Mouse (Mus musculus) midbrain, embryonic 13.5 days (tissue): ENCODE measurements at regions not wholly inside any gene's neighbourhood (a gene's known extent, or its start where the extent isn't known, plus 50 kb on each side); places are given as distances from the start of the nearest gene placed in this dataset.

Experiments used
- ATAC-seq: fragments of 200-750 bp; cut with Nextera tagmentation; 2 replicates; pipeline ENCODE4 v1.8.0; 2017; ENCODE audit warnings: mild to moderate bottlenecking, moderate TSS enrichment, moderate library complexity
- H3K27ac ChIP-seq: fragments of 300-500 bp; sonication (generic); 2 replicates; pipeline ENCODE4 v1.5.1; 2015; ENCODE audit warnings: inconsistent platforms, mild to moderate bottlenecking, moderate library complexity
- H3K27me3 ChIP-seq: fragments of 300-500 bp; sonication (generic); 2 replicates; pipeline ENCODE4 v1.6.1; 2015; ENCODE audit warnings: mild to moderate bottlenecking, inconsistent platforms
- H3K36me3 ChIP-seq: fragments of 300-500 bp; sonication (generic); 2 replicates; pipeline ENCODE4 v1.6.1; 2015; ENCODE audit warnings: mild to moderate bottlenecking, inconsistent platforms
- H3K4me1 ChIP-seq: fragments of 300-500 bp; sonication (generic); replicated peaks from 2 replicates; pipeline ENCODE4 v1.6.1; 2015; ENCODE audit warnings: inconsistent platforms
- H3K4me2 ChIP-seq: fragments of 300-500 bp; sonication (generic); replicated peaks from 2 replicates; pipeline ENCODE4 v1.6.1; 2015; ENCODE audit warnings: moderate library complexity, mild to moderate bottlenecking, inconsistent platforms
- H3K4me3 ChIP-seq: fragments of 300-500 bp; sonication (generic); replicated peaks from 2 replicates; pipeline ENCODE4 v1.5.1; 2015; ENCODE audit warnings: mild to moderate bottlenecking, inconsistent platforms
- H3K9ac ChIP-seq: fragments of 300-500 bp; sonication (generic); replicated peaks from 2 replicates; pipeline ENCODE4 v1.6.1; 2015; ENCODE audit warnings: mild to moderate bottlenecking, inconsistent platforms
- H3K9me3 ChIP-seq: fragments of 300-500 bp; sonication (generic); 2 replicates; pipeline ENCODE4 v1.6.1; 2016; ENCODE audit warnings: mild to moderate bottlenecking, inconsistent platforms
- WGBS: fragments of 180-500 bp; shearing (Covaris S2); methylation state at CpG from one replicate; pipeline ENCODE4 v1.1.7; 2015; 5-methylcytosine and 5-hydroxymethylcytosine counted together

DNA sequence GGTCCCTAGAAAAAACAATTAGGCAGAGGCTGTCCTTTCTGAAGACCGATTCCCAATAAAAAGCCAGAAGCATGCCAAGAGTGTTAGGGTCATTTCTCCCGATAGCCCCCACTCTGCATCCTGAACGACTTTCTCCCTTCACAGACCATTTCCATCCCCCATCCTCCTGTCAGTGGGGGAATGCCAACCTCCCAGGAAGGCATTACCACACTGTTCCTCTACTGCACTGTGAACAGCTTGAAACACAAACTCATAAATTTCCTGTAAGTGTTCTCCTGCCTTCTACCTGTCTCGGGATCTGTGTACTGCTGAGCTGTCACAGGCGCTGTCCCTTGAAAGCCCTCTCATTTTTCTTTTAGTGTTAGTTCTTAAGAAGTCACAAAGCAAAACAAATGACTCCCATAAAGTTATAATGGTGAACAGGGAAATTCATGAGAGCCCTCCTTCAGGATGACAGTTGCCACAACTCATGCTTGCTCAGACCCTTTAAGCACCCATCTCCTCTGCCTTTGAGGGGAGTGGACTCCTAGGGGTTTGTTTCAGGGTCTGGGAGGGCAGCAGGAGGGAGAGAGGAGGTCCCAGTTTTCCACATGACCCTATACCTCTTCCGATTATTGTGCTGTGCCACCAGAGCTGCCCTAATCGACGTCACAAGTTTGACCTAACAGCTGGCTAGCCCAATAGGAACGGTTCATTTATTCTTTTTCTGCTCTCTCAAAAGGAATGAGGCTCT is 139.9 kb downstream of the Rchy1 start:
- WGBS: 80% methylated on average over 9 of the region's 9 CpGs
- no peak overlapping the region for H3K4me2 ChIP-seq
- H3K27ac ChIP-seq: no peak overlapping the region
- H3K4me3 ChIP-seq: no peak overlapping the region
- no peaks in the 10 kb centered on the region for H3K36me3 ChIP-seq
- no peaks in the 10 kb centered on the region for H3K9me3 ChIP-seq
- H3K9ac ChIP-seq: no peak overlapping the region
- H3K4me1 ChIP-seq: peaks cover 11% of the 10 kb centered on the region
- H3K27me3 ChIP-seq: no peaks in the 10 kb centered on the region
- no peak for ATAC-seq

DNA sequence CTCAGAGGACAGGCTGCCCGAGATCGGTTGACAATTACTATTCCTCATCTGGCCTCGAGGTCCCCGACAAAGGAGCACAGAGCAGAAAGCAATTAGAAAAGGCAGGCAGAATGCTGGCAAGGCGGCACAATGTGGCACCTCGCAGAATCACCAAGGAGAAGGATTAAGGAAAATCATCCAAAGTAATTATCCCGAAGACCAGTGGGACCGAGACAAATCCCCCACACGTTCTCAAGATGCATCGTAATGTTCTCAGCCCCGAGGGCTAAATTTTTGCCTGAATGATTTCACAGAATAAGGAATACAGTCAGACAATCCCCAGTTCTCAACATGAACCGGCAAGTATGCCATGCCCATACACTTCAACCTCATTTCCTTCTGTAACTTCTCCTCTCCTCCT is 144.1 kb downstream of the Rchy1 start:
- whole genome bisulfite sequencing: 10% methylated on average over 12 of the region's 12 CpGs
- H3K4me2 ChIP-seq: peak overlapping the region; percentile 35; the same call in 1 of the 2 replicates
- no peaks in the 10 kb centered on the region for H3K9me3 ChIP-seq
- H3K9ac ChIP-seq: peak overlapping the region; percentile 37; the same call in 1 of the 2 replicates
- H3K4me1 ChIP-seq: peaks cover 13% of the 10 kb centered on the region
- H3K4me3 ChIP-seq: no peak overlapping the region
- peak overlapping the region; percentile 69 for H3K27ac ChIP-seq
- no peaks in the 10 kb centered on the region for H3K36me3 ChIP-seq
- ATAC-seq: peak; percentile 86
- H3K27me3 ChIP-seq: 0 out of 2 replicates have a peak, but pooled peaks cover 2% of the 10 kb centered on the region

DNA sequence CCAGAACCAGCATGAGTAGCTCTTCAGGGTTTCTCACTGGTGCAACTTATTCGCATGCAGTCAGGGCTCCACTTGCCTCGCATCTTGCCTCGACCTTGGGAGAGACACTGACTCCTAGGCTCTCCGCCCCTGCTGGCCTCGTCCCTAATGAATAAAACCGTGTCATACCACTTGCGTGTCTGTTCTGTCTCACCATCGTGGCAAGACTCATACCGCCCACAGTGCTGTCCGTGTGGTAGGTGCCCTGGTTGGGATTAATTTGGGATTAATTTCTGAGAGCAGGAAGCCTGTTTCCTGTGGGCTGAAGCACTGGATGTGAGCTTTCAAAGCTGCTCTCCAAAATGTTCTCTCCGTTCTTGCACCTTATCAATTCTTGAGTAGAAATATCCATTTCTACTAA is 144.7 kb downstream of the Rchy1 start:
- 63% methylated on average over 11 of the region's 11 CpGs for WGBS
- ATAC-seq: peak; percentile 47; the same call in 1 of the 2 replicates
- no peak overlapping the region for H3K9ac ChIP-seq

DNA sequence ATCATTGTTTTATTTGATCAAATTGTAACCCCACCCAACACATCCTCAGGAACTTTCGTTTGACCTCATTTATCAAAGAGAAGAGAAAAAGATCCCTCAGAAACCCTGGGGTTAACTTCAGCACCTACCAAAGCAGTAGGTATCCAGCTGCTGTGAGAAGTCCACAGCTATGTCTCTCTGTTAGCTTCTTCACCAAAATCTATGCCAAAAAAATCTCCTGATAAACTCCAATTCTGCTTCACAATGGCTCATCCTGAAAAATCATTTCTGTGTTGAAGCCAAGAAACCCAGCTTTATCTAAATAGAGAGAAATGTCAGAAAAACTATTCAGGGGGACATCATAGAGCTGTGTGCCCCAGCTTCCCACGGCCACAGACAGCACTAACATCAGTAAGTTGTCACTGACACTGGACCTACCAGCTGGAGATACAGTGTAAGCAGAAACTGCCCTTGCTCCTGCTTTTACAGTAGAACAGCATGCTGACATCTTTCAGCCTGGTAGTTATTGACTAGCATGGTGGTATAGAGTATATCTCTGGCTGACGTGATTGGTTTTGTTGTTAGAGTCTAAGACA is 146.4 kb downstream of the Rchy1 start:
- no peak for ATAC-seq
- 91% methylated on average over 3 of the region's 3 CpGs for WGBS
- H3K36me3 ChIP-seq: no peaks in the 10 kb centered on the region
- H3K4me2 ChIP-seq: no peak overlapping the region
- no peak overlapping the region for H3K9ac ChIP-seq
- 0 out of 2 replicates have a peak, but pooled peaks cover 2% of the 10 kb centered on the region for H3K27me3 ChIP-seq
- H3K27ac ChIP-seq: no peak overlapping the region
- H3K4me3 ChIP-seq: no peak overlapping the region
- peaks cover 13% of the 10 kb centered on the region for H3K4me1 ChIP-seq
- no peaks in the 10 kb centered on the region for H3K9me3 ChIP-seq

More for the DNA sequence above, 144.7 kb downstream of the Rchy1 start:
- no peak overlapping the region for H3K4me2 ChIP-seq
- no peak overlapping the region for H3K4me3 ChIP-seq
- no peaks in the 10 kb centered on the region for H3K9me3 ChIP-seq
- H3K27me3 ChIP-seq: 0 out of 2 replicates have a peak, but pooled peaks cover 2% of the 10 kb centered on the region
- peaks cover 13% of the 10 kb centered on the region for H3K4me1 ChIP-seq
- H3K36me3 ChIP-seq: no peaks in the 10 kb centered on the region
- peak overlapping the region; percentile 69 for H3K27ac ChIP-seq

DNA sequence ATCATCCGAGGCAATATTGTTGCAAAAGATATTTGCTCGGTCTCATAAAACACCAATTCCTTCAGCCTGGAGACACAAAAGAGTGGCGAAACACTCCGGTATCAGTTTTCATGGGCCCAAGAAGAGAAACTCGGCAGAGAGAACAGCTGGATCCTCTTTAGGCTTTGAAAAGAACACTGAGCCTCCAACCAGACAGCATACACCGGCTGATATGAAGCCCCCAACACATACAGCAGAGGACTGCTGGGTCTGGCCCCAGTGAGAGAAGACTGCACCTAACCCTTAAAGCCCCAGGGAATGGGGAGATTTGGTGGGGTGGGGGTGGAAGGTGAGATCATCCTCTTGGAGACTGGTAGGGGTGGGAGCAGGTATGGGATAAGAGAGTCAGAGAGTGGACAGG is 147.9 kb downstream of the Rchy1 start:
- H3K4me2 ChIP-seq: no peak overlapping the region
- no peak for ATAC-seq
- H3K9ac ChIP-seq: no peak overlapping the region
- H3K4me1 ChIP-seq: peaks cover 13% of the 10 kb centered on the region
- no peak overlapping the region for H3K4me3 ChIP-seq
- 81% methylated on average over 6 of the region's 6 CpGs for WGBS
- H3K9me3 ChIP-seq: no peaks in the 10 kb centered on the region
- H3K27ac ChIP-seq: no peak overlapping the region
- H3K27me3 ChIP-seq: 0 out of 2 replicates have a peak, but pooled peaks cover 2% of the 10 kb centered on the region
- H3K36me3 ChIP-seq: no peaks in the 10 kb centered on the region

DNA sequence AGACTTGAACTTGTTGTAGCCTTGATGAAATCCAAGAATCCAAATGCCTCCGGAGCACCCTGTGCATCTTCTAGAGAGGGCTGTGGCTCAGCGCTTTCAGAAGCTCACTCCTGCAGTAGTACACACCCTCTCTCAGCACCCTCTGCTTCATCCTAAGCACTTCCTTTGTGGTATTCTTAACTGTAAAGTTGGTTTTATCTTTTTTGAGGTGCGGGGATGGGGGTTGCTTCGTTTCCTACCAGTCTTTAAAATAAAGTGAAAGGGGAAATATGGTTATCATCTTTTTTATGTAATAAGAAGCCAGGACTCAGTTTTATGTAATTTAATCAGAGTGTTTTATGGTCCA is 148.5 kb downstream of the Rchy1 start:
- ATAC-seq: no peak
- H3K4me2 ChIP-seq: no peak overlapping the region
- H3K9me3 ChIP-seq: no peaks in the 10 kb centered on the region
- no peak overlapping the region for H3K4me3 ChIP-seq
- peaks cover 13% of the 10 kb centered on the region for H3K4me1 ChIP-seq
- H3K27me3 ChIP-seq: 0 out of 2 replicates have a peak, but pooled peaks cover 2% of the 10 kb centered on the region
- H3K27ac ChIP-seq: no peak overlapping the region
- H3K9ac ChIP-seq: no peak overlapping the region
- 90% methylated on average over 4 of the region's 4 CpGs for WGBS
- no peaks in the 10 kb centered on the region for H3K36me3 ChIP-seq

DNA sequence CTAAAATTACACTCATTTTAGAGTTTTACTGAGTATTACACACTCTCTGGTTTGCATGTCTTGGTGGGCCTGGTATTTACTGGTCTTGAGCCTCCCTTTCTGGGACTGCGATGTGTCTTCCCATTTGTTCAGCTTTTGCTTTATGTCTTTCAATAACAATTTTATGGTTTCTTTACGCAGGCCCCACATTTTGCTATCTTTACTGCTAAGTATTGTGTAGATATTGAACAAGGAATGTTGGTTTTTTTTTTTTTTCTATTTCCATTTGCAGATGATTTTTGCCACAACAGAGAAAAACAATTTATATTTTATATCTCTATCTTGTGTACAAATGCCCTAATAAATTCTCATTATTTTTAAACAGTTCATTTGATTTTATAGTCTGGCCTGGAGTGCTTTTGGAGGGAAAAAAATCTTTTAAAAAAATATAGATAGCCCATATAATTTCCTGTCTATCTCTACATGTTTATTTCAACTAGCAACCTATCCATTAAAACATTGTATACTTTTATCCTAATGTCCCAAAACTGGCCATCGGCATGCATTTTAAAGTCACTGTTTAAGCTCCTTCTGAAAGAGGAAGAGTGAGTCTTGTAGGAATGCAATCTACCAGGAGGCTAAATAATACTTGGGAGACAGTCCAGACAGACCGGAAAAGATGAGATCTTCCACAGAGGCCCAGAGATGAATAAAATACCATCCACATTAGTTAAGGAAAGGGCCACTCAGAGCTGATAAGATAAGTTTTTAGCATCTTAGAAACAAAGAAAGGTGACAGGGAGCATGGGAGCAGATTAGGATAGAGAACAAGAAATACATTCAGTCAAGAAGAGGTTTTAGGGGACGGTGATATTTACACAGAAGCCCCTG is 149.1 kb downstream of the Rchy1 start:
- 85% methylated on average over 5 of the region's 5 CpGs for WGBS
- no peaks in the 10 kb centered on the region for H3K9me3 ChIP-seq
- peaks cover 10% of the 10 kb centered on the region for H3K4me1 ChIP-seq
- H3K4me2 ChIP-seq: no peak overlapping the region
- ATAC-seq: no peak
- H3K36me3 ChIP-seq: no peaks in the 10 kb centered on the region
- no peak overlapping the region for H3K27ac ChIP-seq
- H3K9ac ChIP-seq: no peak overlapping the region
- no peak overlapping the region for H3K4me3 ChIP-seq
- 0 out of 2 replicates have a peak, but pooled peaks cover 2% of the 10 kb centered on the region for H3K27me3 ChIP-seq

DNA sequence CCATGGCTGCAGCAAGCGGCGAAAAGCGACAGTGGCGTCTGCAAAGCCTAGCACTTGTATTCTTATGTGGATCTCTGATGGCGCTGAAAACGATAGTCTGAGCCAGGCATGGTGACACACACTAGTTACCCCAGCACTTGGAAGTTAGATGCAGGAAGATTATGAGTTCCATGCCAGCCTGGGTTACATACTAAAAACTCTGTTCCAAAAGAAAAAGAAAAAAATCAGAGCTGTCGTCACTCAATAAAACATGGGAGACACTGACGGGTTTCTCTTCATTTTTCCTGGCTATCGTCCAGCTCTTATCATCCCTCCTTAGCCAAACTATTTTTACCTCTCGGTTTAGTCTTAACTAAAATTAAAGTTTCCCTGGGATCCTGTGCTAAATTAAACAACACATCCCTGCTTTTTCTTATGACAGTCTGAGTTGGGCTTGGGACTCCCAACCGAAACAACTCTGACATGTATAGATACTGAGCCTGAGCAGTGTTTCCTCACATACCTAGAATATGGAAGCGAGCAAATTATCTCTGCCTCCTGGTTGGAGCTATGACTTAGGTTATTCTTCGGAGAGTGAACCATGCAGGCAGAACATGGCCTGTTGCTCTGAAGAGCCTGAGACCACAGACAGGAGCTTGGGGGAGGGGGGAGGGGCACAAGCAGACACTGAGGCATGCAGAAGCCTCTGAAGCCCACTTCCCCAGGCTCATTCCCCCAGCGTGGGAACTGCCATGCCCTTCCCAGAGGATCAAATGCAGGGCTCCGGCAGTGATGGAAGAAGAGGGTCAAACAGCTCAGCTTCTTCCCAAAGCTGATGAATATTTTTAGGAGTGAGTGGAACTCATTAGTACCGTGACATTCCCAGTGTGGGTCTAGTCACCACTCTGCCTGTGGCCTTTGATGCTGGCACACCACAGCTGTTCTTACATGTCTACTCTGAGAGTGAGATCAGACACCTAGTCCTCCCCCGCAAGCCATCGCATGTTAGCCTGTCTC is 155.5 kb downstream of the Rchy1 start:
- H3K9ac ChIP-seq: no peak overlapping the region
- peak; percentile 83 for ATAC-seq
- no peak overlapping the region for H3K27ac ChIP-seq
- no peak overlapping the region for H3K4me2 ChIP-seq
- WGBS: 77% methylated on average over 18 of the region's 18 CpGs
- H3K9me3 ChIP-seq: no peaks in the 10 kb centered on the region
- H3K27me3 ChIP-seq: no peaks in the 10 kb centered on the region
- H3K36me3 ChIP-seq: no peaks in the 10 kb centered on the region
- no peak overlapping the region for H3K4me3 ChIP-seq
- peaks cover 7% of the 10 kb centered on the region; the same call in 1 of the 2 replicates for H3K4me1 ChIP-seq

DNA sequence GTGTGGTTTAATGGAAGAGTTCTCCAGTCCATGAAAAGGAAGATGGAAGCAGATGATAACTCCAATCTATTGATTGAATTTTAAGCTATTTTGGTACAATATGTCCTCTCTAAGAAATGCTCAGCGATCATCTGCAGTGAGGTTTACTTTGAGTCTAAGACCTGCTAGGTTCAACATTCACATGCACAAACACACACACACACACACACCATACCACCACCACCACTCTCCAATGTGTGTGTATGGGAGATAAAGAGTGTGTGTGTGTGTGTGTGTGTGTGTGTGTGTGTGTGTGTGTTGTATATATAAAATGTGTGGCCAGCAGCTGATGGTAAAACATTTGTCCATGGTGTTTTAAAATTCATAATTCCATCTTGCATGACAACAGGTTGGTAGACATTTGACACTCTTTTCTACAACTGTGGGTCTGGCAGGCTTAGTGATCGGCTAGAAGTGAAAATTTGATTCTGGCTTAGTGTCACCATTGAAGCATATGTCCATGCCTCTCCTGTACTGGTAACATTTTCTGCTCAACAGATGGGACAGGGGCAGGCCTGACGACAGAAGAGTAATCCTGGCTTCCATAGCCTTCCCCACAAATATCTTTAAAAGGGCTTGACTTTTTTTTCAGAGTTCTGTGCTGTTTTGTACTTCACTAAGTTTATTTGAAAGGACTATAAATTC is 161.4 kb downstream of the Rchy1 start:
- WGBS: 89% methylated on average over 3 of the region's 3 CpGs
- Histone ChIP-seq H3K4me2 (no peak overlapping the region), H3K27ac (no peak overlapping the region), H3K27me3 (no peaks in the 10 kb centered on the region), H3K36me3 (no peaks in the 10 kb centered on the region), H3K9me3 (no peaks in the 10 kb centered on the region), H3K4me1 (no peaks in the 10 kb centered on the region), H3K4me3 (no peak overlapping the region), H3K9ac (no peak overlapping the region)
- ATAC-seq: no peak

DNA sequence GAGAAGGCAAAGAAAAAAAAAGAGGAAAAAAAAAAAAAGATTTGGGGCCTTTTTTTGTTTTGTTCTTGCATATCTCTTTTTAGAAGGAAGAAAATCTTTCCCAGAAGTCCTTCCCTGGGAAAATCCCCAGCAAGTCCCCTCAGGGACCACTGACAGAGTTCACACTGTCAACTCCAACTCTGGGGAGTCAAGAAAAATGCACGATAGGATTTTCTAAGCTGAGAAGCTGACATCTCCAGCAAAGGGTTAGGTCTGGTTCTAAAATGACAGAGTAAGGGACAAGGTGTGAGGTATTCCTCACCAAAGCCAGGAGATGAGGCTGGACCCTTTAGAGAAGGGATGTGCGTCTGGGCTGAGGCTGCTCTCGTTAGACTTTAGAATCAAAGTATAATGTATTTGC is 165.5 kb downstream of the Rchy1 start:
- Histone ChIP-seq H3K36me3 (no peaks in the 10 kb centered on the region), H3K4me1 (no peaks in the 10 kb centered on the region), H3K4me3 (no peak overlapping the region), H3K27me3 (no peaks in the 10 kb centered on the region), H3K27ac (no peak overlapping the region), H3K4me2 (no peak overlapping the region), H3K9me3 (no peaks in the 10 kb centered on the region), H3K9ac (no peak overlapping the region)
- ATAC-seq: no peak
- 85% methylated on average over 3 of the region's 3 CpGs for WGBS

DNA sequence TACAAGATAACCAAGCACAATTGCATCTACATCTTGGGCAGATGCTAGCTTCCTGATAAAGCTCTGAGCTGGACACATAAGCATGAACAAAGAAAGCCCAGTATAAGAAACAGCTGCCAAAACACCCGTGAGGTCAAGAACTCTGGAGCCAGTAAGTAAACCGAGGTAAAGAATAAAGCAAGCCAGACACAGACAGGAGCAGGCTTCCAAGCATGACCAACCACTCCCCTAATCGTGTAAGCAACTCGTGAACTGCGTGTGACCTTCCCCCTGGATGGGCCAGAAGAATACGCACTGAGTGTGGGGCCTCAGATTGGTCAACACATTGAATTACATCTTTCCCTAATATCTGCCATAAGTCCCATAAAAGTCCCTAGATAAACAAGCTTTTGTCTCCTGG is 170.1 kb downstream of the Rchy1 start:
- H3K4me3 ChIP-seq: no peak overlapping the region
- 67% methylated on average over 6 of the region's 6 CpGs for WGBS

More for the DNA sequence above, 170.1 kb downstream of the Rchy1 start:
- H3K4me1 ChIP-seq: no peaks in the 10 kb centered on the region
- H3K27ac ChIP-seq: no peak overlapping the region
- ATAC-seq: no peak
- no peak overlapping the region for H3K4me2 ChIP-seq
- no peaks in the 10 kb centered on the region for H3K27me3 ChIP-seq
- H3K36me3 ChIP-seq: no peaks in the 10 kb centered on the region
- no peak overlapping the region for H3K9ac ChIP-seq
- no peaks in the 10 kb centered on the region for H3K9me3 ChIP-seq
